Mouse (Mus musculus) urinary bladder, postnatal 36 days (tissue): Measurements from ENCODE around the gene Ist1.

Experiments used
- DNase-seq, 2 experiments: peaks; one replicate each; pipeline ENCODE4 v3.0.0; 2022; ENCODE audit warnings: low spot score in 2 of 2, mixed read lengths in 1 of 2

Gene Ist1

DNA sequence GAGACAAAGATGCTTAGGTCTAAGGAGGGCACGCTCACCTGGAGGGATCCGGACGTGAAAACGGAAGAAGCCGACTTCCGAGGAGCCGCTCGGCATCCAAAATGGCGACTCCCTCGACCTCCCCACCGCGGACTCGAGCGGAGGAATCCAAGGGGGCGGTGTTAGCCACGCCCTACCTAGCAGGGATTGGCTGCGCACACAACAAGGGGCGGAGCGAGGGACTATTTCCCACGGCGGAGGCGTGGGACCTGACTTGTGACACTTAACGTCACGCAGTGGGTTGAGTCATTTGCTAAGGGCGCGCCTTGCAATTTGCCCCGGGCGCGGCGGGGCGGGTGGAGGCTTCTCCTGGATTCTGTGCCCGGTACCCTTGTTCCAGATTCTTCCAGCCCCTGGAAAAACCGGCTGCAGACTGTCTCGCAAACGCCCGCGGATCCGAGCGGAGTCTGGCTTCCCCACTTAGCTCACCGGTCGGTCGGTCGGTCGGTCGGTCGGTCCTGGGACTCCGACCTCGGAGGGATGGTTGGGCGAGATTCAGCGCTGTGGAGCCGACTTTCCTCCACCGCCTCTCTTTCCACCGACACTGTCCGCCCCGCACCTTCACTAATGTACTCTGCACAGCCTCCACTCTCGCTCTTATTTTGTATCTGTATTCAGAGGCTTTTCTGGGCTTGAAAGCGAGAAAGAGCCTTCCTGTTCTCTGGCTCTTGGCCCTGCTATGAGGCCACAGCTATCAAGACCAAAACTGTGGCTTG, at the start of gene Ist1:
TSS of gene Ist1 (minus strand) at position 115 of the 755 bp plus-strand sequence.
- DNase-seq: peak; percentile 97 to 99

DNA sequence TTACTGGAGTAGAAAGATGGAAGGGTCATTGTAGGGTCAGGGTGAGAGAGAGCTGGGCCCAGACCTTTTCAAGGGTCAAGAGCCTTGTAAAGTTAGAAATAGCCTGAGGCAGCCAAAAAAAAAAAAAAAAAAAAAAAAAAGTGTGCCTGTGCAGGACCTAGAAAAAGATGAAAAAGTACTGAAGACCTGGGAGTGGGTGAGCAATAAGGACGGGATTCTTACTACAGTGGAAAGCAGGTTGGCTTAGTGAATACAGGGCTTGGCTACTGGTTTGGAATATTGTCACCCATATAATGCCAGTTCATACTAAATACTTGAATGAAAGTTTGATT, 45.0 kb upstream of the Ist1 start:
- no peak for DNase-seq

DNA sequence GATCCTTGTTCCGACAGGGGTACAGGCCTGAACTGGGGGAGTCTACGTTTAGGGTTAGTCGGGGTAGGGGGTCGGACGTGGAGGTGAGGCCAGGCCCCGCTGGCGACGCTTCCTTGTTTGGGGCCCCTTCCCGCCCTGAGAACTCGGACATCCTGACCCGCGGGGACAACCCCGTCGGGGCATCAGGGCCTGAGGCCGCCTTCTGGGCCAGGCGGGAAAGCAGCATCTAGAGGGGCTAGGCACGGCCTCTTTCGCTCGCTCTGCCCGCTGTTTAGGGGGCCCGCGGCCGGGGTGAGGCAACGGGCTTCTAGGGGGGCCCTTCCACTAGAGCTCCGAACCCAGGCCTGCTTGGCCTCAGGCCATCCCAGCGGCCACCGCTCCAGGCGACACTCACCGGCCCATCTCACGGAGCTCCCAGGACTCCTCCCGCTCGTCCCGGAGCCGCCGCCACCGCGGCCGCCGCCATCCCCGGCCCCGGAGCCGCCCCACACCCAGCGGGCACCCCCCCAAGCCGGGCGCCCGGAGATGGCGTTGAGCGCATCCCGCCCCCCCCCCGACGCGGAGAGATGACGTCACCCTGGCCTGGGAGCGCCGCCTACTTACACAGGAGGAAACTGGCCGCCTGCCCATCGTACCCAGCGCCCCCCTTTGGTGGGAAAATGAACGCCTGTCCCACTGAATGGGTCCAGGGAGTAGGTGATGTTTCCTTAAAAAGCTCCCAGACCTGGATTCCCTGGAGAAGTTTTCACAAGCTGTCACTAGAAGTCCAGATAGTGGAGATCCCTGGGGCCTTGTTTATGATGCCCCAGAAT, 44.4 kb upstream of the Ist1 start, which contains the start of gene Atxn1l:
TSS of gene Atxn1l (minus strand) at position 503 of the 812 bp plus-strand sequence.
- peak; percentile 73 to 81 for DNase-seq

DNA sequence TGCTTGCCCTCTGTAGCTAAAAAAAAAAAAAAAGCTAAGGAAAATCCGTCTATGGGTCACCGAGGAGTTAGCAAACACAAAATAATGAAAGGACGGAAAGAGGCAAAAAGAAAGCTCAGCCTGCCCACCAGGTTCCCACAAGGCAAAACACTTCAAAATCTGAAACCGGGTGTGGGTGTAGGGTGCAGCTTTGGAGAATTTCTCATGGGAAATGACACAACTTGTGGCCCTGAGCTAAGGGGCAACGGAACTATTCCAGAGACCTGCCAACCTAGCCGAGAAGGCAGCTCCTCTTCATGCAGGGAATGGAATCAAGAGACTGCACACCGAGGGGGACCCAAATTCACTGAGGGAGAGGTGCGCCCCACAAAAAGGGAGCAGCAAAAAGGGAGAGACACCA, 43.8 kb upstream of the Ist1 start:
- DNase-seq: no peak

DNA sequence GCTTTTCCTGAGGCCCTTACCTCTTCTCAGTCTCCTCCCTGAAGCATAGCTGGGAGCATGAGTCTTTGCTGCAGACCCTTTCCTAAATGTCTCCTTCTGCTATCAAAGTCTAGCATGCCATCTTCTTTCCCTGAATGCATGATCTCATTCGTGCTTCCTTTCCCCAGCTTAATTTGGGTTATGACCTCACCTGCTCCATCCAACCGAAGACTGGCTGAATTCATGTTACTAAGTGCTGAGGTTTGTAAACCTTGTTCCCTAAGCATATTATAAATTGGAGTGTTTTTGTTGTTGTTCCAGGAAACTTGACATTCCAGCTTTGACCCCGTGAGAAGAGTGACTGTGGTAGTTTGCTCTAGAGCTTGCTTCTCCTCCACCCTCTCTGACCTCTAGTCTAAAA, 41.0 kb upstream of the Ist1 start:
- DNase-seq: no peak

DNA sequence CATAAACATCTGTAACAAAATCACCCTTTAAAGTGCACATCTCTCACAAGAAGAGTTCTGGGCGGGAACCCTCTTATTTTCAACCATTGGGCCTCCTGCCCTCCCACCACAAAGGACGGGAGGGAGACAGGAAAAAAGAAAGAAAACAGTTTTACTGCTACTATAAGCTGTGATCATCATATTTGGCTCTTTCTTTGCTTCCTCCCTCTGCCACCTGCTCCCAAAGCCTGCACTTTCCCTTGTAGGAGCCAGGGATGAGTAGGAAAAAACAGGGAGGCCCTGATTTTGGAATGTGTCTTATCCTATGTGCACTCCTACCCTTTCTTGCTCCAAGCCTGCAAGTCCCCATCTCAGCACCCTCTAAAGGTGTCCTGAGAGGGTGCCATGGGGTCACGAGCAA, 38.0 kb upstream of the Ist1 start:
- no peak for DNase-seq

DNA sequence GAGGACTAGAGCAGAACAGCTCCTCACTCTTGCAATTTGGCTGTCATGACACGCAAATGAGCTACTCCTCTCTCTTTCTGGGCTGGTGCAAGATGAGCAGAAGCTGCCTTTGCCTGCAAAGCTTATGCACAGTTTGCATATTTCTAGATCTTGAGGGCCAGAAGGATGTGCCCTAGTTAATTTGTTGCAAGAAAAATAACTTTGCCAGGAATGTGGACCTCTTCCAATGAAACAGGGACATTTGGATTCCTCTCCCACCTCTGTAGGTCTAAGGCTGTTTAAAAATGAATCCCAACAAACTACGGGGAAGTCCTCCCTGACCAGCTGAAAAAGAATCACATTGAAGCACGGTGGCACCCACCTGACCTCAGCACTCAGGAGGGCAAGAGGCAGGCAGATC, 32.0 kb upstream of the Ist1 start:
- no peak for DNase-seq

DNA sequence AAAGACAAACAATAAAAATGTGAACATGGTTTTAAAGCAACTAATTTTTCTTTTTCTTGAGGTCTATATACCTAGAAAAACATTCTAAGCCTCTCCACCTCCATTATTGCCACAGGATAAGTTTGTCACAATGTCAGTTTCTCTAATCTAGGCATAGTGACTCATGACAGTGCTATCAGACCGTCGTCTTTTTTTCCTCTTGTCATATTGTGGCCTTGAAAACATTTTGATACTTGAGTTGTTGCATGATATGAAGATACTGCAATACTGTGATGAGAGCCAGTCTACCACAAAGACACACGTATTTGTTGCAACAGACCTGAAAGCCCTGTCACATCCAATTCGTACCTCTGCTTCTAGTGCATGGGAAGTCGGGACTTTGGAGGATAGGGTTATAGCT, 21.9 kb upstream of the Ist1 start:
- no peak for DNase-seq

DNA sequence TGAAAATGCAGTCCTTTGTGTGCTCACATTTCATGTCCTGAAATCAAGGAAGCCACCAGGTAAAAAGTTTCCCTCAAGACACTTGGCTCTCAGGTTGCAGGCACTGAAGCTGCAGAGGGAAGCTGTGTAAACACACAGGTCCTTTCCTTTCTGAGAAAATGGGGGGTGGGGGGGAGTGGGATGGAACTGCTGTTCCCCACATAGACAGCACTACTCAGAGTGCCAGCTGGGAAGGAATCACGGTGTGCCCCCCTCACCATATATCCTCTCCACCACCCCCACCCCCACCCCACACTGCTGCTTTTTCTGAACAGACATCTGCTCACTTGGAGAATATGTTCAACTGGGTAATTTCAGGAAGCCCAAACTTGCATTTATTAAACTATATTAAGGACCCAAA, 19.5 kb upstream of the Ist1 start:
- DNase-seq: no peak

DNA sequence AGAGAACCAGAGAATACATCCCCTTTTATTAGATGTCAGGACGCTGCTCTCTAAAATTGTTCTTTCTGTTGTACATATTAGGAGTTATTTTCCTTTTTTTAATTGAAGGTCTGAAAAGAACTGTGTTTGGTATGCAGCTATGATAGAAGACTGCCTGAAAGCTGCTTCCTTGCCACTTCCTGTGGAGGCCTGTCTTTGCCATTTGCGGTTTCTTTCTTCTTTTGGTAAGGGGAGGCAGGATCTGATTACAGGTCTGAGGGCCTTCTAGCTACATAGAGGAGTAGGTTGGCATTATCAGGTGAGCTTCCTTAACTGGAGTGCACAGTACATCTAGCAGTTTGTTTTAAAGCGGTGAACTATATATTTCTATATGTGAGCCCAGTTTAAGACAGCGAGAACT, 14.9 kb upstream of the Ist1 start:
- DNase-seq: no peak

DNA sequence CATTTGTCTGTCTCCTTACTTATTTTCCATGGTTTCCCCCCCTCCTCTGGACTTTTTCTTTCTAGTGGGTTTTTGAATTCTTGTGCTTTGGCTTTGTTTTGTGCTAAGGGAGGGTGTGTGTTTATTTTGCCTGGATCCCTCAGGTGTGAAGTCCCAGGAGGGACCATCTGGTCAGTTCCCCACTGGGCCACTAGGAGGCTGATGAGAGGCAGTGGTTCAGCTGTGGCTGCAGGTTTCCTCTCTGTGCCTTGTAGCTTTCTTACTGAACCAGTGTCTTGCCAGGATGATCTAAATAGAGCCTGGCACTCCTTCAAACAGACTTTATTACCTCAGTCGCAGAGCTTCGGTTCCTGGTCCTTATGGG, 13.8 kb upstream of the Ist1 start:
- DNase-seq: peak; percentile 65 to 74

DNA sequence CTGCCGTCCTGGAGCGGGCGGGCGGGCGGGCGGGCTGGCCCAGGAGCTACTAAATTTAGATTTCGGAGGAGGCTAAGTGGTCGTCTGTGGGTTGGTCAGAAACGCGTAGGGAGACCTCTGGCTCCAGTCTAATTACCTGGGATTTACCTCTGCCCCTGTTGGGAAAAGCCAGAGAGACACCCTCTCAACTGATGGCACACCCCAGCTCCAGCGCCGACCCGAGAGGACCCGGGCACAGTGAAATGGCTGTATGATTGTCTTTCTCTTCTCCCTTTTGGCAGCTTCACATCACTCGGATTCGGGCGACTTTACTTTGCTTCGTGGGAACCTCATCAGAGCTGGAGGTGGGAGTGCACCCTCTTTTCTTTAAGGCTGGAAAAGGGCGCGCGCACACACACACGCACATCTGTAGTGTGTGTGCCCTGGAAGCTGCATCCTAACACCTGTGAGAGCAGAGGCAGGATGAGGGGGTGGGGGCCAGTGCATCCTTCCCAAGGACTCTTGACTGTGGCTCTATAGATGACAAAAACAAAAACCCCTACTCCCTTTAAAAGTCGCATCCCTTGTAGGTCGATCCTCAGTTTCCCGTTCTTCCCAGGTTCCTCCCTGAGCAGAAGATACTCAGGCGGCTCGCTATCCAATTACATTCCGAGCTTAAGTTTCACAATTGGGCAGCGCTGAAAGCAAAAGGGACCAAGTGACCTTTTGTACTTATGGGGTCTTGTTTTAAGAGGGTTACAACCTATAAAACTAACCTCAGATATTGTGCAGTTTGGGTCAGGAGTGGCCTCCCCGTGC, 13.2 kb upstream of the Ist1 start:
- DNase-seq: peak in 1 of 2 experiments; percentile 8

DNA sequence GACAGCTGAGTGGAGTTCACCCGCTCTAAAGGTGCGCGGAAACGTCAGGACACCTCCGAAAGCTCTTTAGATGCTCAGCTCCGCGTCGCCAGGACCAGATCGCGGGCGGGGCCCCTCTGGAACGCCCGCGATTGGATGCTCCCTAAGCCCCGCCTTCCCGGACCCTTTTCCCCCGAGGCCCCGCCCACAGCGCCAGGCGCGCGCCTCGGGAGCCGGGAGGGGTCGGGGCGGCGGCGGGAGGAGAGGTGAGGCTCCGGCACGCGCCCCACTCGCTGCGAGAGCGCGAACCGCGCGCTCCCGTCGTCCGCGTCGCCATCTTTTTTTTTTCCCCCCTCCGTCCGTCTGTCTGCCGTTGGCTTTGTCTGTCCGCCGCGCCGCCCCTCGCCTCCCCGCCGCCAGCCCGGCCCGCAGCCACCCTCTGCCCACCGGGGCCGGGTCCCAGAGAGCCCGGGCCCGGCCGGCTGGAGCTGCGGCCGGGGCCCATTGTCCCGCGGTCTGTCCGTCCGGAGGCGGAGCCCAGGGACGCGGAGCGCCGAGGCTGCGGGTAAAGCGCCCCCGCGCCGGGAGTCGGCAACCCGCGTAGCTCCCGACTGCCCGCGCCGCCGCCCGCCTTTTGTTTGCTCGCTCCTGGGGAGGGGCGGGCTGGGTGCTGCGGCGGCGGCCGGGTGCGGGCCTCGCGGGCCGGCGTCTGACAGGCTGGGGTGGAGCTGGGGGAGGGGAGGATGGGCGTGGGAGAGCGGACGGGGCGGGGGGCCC, 12.4 kb upstream of the Ist1 start, which contains the start of gene Zfp821:
TSS of gene Zfp821 (plus strand) at position 227 of the 756 bp plus-strand sequence.
- peak; percentile 89 to 91 for DNase-seq

DNA sequence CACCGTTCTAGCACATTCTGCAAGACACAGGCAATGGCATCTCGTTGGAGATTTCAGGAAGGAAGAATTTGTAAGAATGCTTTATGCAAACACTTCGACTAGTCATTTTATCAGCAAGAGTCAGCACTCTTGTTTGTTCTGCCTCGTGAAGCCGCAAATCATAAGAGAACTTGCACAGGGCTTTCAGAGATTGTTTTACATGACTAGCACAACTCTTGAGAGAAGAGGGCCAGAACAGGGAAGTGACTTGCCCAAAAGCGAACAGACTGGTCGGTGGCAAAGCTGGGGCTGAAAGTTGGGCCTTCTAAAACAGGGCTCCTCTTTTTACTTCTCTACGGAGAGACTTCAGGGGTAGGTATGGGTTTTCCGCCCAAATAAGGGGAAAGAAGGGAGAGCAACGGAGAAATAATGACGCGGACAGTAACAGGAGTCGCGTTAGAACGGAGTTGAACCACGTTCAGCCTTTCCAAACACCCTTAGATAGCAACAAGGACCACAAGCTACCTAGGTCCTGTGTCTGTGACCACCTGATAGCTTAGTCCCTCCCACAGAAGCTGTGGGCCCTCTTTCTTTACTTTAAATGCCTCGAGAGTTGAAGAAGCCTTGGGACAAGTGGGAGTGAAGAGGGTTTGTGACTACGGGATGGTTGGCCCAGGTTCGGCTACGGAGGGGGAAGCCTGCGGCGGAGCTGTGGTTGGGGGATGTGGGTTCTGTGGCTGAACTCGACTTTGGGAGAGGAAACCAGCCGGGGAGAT, 11.7 kb upstream of the Ist1 start:
- peak; percentile 10 to 16 for DNase-seq

DNA sequence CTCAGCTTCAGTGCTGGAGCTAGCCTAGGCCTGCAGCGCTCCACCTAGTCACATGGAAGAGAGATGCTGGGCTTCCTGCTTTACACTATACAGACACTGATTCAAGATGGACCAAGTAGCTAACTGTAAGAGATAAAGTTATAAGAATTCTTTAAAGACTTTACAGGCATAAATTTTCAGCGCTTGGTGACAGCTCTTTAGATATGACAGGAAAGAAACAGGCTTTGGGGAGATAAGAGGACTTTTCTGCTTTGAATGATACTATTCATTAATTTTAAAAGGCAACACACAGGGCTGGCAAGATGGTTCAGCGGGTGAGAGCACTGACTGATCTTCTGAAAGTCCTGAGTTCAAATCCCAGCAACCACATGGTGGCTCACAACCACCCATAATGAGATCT, 5.4 kb upstream of the Ist1 start:
- DNase-seq: no peak

DNA sequence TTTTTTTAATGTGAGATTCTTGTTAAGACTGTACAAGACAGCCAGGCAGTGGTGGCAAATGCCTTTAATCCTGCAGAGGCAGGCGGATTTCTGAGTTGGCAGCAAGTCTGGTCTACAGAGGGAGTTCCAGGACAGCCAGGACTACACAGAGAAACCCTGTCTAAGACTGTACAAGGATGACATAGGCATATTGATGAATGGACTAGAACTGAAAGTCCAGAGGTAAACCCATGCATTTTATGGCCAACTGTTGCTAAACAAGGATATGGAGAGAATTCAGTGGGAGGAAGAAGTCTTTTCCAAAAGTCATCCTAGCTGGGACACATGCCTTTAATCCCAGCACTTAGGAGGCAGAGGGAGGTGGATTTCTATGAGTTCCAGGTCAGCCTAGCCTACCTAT, 4.7 kb upstream of the Ist1 start:
- DNase-seq: no peak

DNA sequence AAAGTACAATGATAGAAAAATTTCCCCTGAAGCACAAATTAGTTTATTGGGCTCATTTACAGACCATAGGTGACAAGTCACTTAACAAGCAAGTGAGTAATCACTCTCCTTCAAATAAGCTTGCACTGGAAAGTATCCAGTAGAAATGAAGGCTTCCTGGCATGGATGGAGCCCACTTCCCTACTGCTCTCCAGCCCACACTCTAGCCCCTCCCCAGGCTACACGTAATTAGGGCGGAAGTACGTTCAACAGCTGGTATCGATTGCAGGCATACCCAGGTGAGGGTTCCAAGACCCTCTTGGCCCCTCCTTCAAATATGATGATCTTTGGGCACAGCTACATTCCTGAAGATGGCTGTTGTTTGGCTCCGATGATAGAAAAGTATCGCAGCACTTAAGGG, 1.1 kb upstream of the Ist1 start:
- no peak for DNase-seq

DNA sequence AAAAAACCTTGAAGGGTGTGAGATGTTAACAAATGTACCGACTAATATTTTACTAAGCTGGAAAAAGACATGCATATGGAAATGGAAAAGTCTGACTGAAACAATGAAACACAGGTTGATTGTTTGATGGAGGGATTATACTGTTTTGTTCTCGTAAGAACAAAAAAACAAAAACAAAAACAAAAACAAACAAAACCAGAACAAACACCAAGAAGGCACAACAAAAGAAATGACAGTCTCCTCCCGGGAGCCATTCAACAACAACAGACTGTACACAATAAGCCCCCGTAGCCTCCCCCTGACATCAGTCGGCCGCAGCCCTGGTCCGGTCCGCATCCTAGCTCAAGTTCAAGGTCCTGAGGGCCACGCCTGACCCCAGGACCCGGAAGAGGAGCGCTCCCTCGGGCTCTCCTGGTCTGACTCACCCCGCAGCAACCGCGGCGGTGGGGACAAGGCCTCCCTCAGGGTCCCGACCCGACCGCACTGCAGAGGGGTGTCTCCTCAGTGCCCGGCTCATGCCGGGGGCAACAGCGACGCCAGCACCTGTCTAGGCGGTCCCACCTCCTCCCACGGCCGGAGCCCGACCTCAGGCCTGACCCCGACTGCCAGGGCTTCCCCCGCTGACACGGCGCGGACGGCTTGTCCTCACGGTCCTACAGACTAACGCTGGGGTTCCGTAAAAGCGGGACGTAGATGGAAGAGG, 466 bp downstream of the Ist1 start:
- DNase-seq: no peak

DNA sequence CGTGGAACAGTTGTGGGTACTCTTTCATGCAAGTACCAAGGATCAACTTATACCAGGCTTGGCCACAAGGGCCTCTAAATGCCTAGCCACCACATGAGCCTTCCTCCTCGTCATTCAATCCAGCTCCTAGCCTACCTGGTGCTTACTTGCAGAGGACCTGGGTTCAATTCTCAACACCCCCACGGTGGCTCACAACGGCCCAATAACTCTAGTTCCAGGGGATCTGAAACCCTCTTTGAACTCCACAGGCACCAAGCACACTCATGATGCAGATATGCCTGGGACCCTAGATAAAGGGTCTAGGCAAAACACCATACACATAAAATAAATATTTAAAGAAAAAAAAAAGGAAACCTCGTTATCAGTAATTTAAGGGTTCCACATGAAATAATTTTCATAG, 1.3 kb downstream of the Ist1 start:
- no peak for DNase-seq

DNA sequence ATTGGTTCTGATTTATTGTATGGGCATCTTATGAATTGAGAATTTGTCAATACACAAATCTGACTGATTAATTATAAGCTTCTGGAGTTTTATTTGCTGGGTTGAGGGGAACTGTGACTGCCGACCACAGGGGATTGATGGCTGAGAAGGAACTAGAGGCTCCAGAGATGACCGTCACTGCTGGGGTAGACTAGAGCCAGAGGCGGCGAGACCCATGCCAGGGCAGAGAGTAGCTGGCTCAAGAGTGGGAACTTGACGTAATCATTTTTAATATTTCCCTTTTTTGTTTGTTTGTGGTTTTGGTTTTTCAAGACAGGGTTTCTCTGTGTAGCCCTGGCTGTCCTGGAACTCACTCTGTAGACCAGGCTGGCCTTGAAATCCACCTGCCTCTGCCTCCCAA, 5.8 kb downstream of the Ist1 start:
- no peak for DNase-seq
